Mouse (Mus musculus): ENCODE results near the gene Gm28048. TPM values are rescaled to one million over a fixed set of nuclear protein-coding genes. Genes with fewer than 3 reads are reported as not detected.

The Gm28048 gene
- polyA plus RNA-seq, 1 experiment from 2014 or later, result 34.8 TPM

DNA sequence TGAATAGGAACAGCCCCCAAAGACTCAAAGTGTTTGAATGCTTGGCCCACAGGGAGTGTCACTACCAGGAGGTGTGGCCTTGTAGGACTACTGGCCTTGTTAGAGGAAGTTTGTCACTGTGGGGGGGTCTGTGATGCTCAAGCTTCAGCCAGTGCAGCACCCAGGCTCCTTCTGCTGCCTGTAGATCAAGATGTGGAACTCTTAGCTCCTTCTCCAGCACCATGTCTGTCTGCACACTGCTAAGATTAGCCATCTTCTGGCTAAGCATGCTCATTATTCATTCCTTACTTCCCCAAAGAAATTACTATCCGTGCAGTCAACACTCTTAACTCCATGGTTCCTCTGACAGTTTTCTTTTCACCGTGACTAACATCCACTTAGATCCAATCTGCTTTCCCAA, 51.8 kb downstream of the Gm28048 start:
- no peak for DNase-seq (ENCODE audit: low spot score)
- H3K9ac ChIP-seq (ENCODE audit: low read depth, low read length), result no peak overlapping the region
- ATAC-seq (replicated peaks; ENCODE audit: low FRiP score, low read depth), result no peak
- H3K4me1 ChIP-seq (replicated peaks; ENCODE audit: insufficient read depth, low read length), result peaks cover 8% of the 10 kb centered on the region; the same call in 1 of the 2 replicates
- no peak overlapping the region for H3K27ac ChIP-seq
- H3K4me3 ChIP-seq (replicated peaks; ENCODE audit: low read depth, low read length), result no peak overlapping the region
- no peak overlapping the region for H3K4me2 ChIP-seq (ENCODE audit: low read length)
- TF ChIP-seq CTCF (IDR thresholded peaks at IDR 0.05; ENCODE audit: low read depth), result no peak
- no peaks in the 10 kb centered on the region for H3K27me3 ChIP-seq (ENCODE audit: insufficient read depth, low read length)
- no peaks in the 10 kb centered on the region for H3K9me3 ChIP-seq (replicated peaks; ENCODE audit: low read length)
- WGBS, result 74% methylated on average over 2 of the region's 2 CpGs
- no peaks in the 10 kb centered on the region for H3K36me3 ChIP-seq (ENCODE audit: insufficient read depth, low read length)

DNA sequence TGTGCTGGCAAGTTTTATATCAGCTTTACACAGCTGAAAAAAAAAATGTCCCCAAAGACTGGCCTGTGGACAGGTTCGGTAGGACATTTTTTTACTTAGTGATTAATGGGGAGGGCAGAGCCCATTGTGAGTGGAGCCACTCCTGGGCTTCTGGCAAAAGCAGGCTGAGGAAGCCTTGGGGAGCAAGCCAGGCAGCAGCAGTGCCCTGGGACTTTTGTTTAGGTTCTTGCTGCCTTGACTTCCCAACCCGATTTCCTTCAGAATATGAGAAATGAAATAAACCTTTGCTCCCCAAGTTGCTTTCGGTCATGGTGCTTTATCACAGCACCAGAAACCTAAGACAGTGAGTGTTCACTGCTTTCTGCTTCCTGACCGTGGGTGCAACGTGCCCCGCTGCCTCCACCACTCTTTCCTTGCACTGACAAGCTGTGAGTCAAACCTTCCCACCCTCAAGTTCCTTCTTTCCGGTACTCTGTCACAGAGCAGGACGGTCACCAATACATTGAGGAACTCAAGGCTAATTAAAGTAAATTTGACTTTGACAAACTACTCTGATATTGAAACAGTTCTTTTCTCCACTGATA, 53.2 kb downstream of the Gm28048 start:
- peak; percentile 15 for DNase-seq (ENCODE audit: low spot score)
- 35% methylated on average over 8 of the region's 8 CpGs for WGBS

DNA sequence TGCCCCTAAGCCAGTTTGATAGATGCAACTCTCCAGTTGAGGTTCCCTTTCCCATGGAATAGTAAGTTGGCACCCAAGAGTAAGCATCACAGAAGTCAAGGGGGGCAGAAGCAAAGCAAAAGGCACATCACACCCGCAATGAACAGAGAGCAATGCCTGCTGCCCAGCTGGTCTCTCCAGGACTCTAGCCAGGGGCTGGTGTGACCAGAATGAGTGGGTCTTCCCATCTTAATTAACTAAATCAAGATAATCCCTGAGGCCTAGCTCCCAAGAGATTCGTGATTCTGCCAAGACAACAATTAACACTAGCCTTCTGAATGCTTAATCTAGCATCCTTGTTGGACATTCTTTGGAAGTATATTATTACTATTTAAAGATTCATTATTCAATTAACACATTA, 58.3 kb downstream of the Gm28048 start:
- H3K9me3 ChIP-seq (replicated peaks; ENCODE audit: low read length), result no peaks in the 10 kb centered on the region
- no peaks in the 10 kb centered on the region for H3K27me3 ChIP-seq (ENCODE audit: insufficient read depth, low read length)
- no peak for DNase-seq (ENCODE audit: low spot score)
- H3K27ac ChIP-seq, result no peak overlapping the region
- peaks cover 6% of the 10 kb centered on the region; the same call in 1 of the 2 replicates for H3K4me1 ChIP-seq (replicated peaks; ENCODE audit: insufficient read depth, low read length)
- no peak overlapping the region for H3K4me3 ChIP-seq (replicated peaks; ENCODE audit: low read depth, low read length)
- no peaks in the 10 kb centered on the region for H3K36me3 ChIP-seq (ENCODE audit: insufficient read depth, low read length)
- ATAC-seq (replicated peaks; ENCODE audit: low FRiP score, low read depth), result no peak
- H3K9ac ChIP-seq (ENCODE audit: low read depth, low read length), result no peak overlapping the region
- WGBS, result 91% methylated on average over 2 of the region's 2 CpGs
- H3K4me2 ChIP-seq (ENCODE audit: low read length), result no peak overlapping the region
- TF ChIP-seq CTCF (IDR thresholded peaks at IDR 0.05; ENCODE audit: low read depth), result no peak

More for the DNA sequence above, 53.2 kb downstream of the Gm28048 start:
- no peak for ATAC-seq (replicated peaks; ENCODE audit: low FRiP score, low read depth)
- no peaks in the 10 kb centered on the region for H3K27me3 ChIP-seq (ENCODE audit: insufficient read depth, low read length)
- no peaks in the 10 kb centered on the region for H3K36me3 ChIP-seq (ENCODE audit: insufficient read depth, low read length)
- H3K9me3 ChIP-seq (replicated peaks; ENCODE audit: low read length), result no peaks in the 10 kb centered on the region
- TF ChIP-seq CTCF (IDR thresholded peaks at IDR 0.05; ENCODE audit: low read depth), result no peak
- H3K4me2 ChIP-seq (ENCODE audit: low read length), result no peak overlapping the region
- no peak overlapping the region for H3K4me3 ChIP-seq (replicated peaks; ENCODE audit: low read depth, low read length)
- H3K27ac ChIP-seq, result no peak overlapping the region
- H3K9ac ChIP-seq (ENCODE audit: low read depth, low read length), result no peak overlapping the region
- peaks cover 8% of the 10 kb centered on the region; the same call in 1 of the 2 replicates for H3K4me1 ChIP-seq (replicated peaks; ENCODE audit: insufficient read depth, low read length)

DNA sequence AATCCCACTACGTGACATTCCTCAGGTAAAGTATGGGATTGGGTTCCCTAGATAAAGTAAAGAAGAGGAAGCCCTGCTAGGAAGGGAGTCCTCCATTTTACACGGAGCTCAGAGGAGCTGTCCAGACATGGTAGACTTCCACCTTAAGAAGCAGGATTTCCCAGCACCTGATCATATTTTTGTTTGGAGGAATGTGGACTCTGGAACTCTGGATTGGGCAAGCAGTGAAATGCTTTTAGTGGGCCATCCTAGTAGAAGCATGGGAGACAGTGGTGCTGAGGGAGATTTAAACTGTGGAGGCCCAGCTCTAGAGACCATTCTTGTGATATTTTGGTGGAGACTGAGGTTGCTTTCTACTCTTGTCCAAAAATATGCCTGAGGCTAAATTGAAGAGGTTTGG, 59.3 kb downstream of the Gm28048 start:
- Histone ChIP-seq H3K36me3 (ENCODE audit: insufficient read depth, low read length) (no peaks in the 10 kb centered on the region), H3K4me2 (ENCODE audit: low read length) (no peak overlapping the region), H3K9me3 (replicated peaks; ENCODE audit: low read length) (no peaks in the 10 kb centered on the region), H3K27me3 (ENCODE audit: insufficient read depth, low read length) (no peaks in the 10 kb centered on the region), H3K4me3 (replicated peaks; ENCODE audit: low read depth, low read length) (no peak overlapping the region), H3K4me1 (replicated peaks; ENCODE audit: insufficient read depth, low read length) (peaks cover 6% of the 10 kb centered on the region; the same call in 1 of the 2 replicates), H3K9ac (ENCODE audit: low read depth, low read length) (no peak overlapping the region), H3K27ac (no peak overlapping the region)
- DNase-seq (ENCODE audit: low spot score) (no peak), ATAC-seq (replicated peaks; ENCODE audit: low FRiP score, low read depth) (no peak)
- TF ChIP-seq CTCF (IDR thresholded peaks at IDR 0.05; ENCODE audit: low read depth), result no peak
- 79% methylated on average over 2 of the region's 2 CpGs for WGBS

DNA sequence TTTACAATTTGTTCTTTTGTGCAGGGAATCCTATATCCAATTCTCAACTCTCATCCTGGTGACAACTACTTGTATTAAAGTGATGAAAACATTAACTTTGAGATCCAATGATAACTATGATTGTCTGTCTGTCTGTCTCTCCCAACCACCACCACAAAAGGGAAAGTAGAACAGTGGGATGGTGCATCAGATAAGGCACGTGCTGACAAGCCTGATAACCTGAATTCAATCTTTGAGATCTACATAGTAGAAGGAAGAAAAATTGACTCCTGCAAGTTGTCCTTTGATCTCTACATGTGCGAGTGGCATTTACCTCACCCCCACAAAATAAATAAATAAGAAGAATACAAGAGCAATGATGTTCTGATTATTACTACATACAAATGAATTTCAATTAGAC, 62.6 kb downstream of the Gm28048 start:
- no peak overlapping the region for H3K4me3 ChIP-seq (replicated peaks; ENCODE audit: low read depth, low read length)
- no peaks in the 10 kb centered on the region for H3K4me1 ChIP-seq (replicated peaks; ENCODE audit: insufficient read depth, low read length)
- WGBS, result 81% methylated on average over 2 of the region's 2 CpGs
- no peak for TF ChIP-seq CTCF (IDR thresholded peaks at IDR 0.05; ENCODE audit: low read depth)
- no peak overlapping the region for H3K4me2 ChIP-seq (ENCODE audit: low read length)
- no peak overlapping the region for H3K27ac ChIP-seq
- no peak overlapping the region for H3K9ac ChIP-seq (ENCODE audit: low read depth, low read length)
- no peaks in the 10 kb centered on the region for H3K9me3 ChIP-seq (replicated peaks; ENCODE audit: low read length)
- no peaks in the 10 kb centered on the region for H3K36me3 ChIP-seq (ENCODE audit: insufficient read depth, low read length)
- DNase-seq (ENCODE audit: low spot score), result no peak
- ATAC-seq (replicated peaks; ENCODE audit: low FRiP score, low read depth), result no peak
- H3K27me3 ChIP-seq (ENCODE audit: insufficient read depth, low read length), result no peaks in the 10 kb centered on the region

DNA sequence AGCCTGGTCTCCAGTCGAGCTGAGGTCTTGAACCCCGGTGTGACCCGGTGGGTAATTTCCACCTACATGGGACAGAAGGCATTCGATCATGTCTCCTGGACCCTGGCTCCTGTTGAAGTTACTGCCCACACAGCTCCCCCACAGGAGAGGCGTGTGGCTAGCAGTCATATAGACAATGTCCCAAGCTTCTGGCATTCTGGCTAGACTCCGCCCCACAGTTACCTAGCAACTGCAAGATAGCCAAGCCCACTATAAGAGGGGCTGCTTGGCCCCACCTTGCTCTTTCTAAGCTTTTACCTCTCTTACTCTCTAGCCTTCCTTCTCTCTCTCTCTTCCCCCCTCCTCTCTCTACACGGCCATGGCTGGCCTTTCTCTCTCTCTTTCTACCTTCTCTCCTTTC, 64.1 kb downstream of the Gm28048 start:
- no peak for TF ChIP-seq CTCF (IDR thresholded peaks at IDR 0.05; ENCODE audit: low read depth)
- no peaks in the 10 kb centered on the region for H3K9me3 ChIP-seq (replicated peaks; ENCODE audit: low read length)
- no peaks in the 10 kb centered on the region for H3K4me1 ChIP-seq (replicated peaks; ENCODE audit: insufficient read depth, low read length)
- no peak overlapping the region for H3K9ac ChIP-seq (ENCODE audit: low read depth, low read length)
- H3K27ac ChIP-seq, result no peak overlapping the region
- no peak overlapping the region for H3K4me3 ChIP-seq (replicated peaks; ENCODE audit: low read depth, low read length)
- DNase-seq (ENCODE audit: low spot score), result no peak
- 94% methylated on average over 7 of the region's 7 CpGs for WGBS
- no peak for ATAC-seq (replicated peaks; ENCODE audit: low FRiP score, low read depth)
- no peaks in the 10 kb centered on the region for H3K27me3 ChIP-seq (ENCODE audit: insufficient read depth, low read length)
- H3K36me3 ChIP-seq (ENCODE audit: insufficient read depth, low read length), result no peaks in the 10 kb centered on the region
- H3K4me2 ChIP-seq (ENCODE audit: low read length), result no peak overlapping the region

- ATAC-seq (replicated peaks; ENCODE audit: low FRiP score, low read depth) (no peak), DNase-seq (ENCODE audit: low spot score) (no peak)
- no peaks in the 10 kb centered on the region for H3K36me3 ChIP-seq (ENCODE audit: insufficient read depth, low read length)
- H3K27ac ChIP-seq, result no peak overlapping the region
- 89% methylated on average over 4 of the region's 4 CpGs for WGBS
- no peaks in the 10 kb centered on the region for H3K27me3 ChIP-seq (ENCODE audit: insufficient read depth, low read length)
- no peak for TF ChIP-seq CTCF (IDR thresholded peaks at IDR 0.05; ENCODE audit: low read depth)
- H3K9me3 ChIP-seq (replicated peaks; ENCODE audit: low read length), result no peaks in the 10 kb centered on the region
- H3K9ac ChIP-seq (ENCODE audit: low read depth, low read length), result no peak overlapping the region
- H3K4me3 ChIP-seq (replicated peaks; ENCODE audit: low read depth, low read length), result no peak overlapping the region
- no peaks in the 10 kb centered on the region for H3K4me1 ChIP-seq (replicated peaks; ENCODE audit: insufficient read depth, low read length)
- no peak overlapping the region for H3K4me2 ChIP-seq (ENCODE audit: low read length)
Observed at GRCm38 (mm10) chr11:22913744-22914143, 68.1 kb downstream of the Gm28048 start.
